Mouse (Mus musculus) kidney, postnatal 25 days (tissue): Measurements from ENCODE around the gene Pbdc1.
"Not testable (repeated sequence)": the region's sequence is repeated elsewhere in the genome, so short reads cannot be mapped to it uniquely, and the experiment has no call there.

Experiments used
- DNase-seq, 2 experiments: peaks; one replicate each; pipeline ENCODE4 v3.0.0; 2021; ENCODE audit warnings: mixed read lengths in 2 of 2

Gene Pbdc1

GRCm38 (mm10) chrX:105079615-105080092, at the start of gene Pbdc1:
Pbdc1 (plus strand) TSS chrX:105079756.
- DNase-seq: peak; percentile 91 to 97

GRCm38 (mm10) chrX:105037666-105038065, 41.9 kb upstream of the Pbdc1 start:
- DNase-seq: no peak

- no peak for DNase-seq
Observed at GRCm38 (mm10) chrX:105064294-105064693, 15.3 kb upstream of the Pbdc1 start.

GRCm38 (mm10) chrX:105064801-105065200, 14.8 kb upstream of the Pbdc1 start:
- DNase-seq: no peak

GRCm38 (mm10) chrX:105069671-105070503, 9.7 kb upstream of the Pbdc1 start:
- DNase-seq: peak; percentile 80 to 93

GRCm38 (mm10) chrX:105079151-105079550, 405 bp upstream of the Pbdc1 start:
- peak in 1 of 2 experiments; percentile 1 for DNase-seq

GRCm38 (mm10) chrX:105080096-105080495, 540 bp downstream of the Pbdc1 start:
- no peak for DNase-seq

GRCm38 (mm10) chrX:105083013-105083412, 3.5 kb downstream of the Pbdc1 start:
- DNase-seq: not testable (repeated sequence)

GRCm38 (mm10) chrX:105104175-105104574, 24.6 kb downstream of the Pbdc1 start:
- DNase-seq: peak in 1 of 2 experiments; percentile 28

- DNase-seq: peak in 1 of 2 experiments; percentile 3
Observed at GRCm38 (mm10) chrX:105114994-105115393, 35.4 kb downstream of the Pbdc1 start.

GRCm38 (mm10) chrX:105120275-105121226, 41.0 kb downstream of the Pbdc1 start, which contains the start of gene Magee1:
Magee1 (plus strand) TSS chrX:105120378.
- DNase-seq: peak; percentile 68 to 72

- DNase-seq: peak; percentile 68 to 71
Observed at GRCm38 (mm10) chrX:105121227-105121865, 41.8 kb downstream of the Pbdc1 start.

- no peak for DNase-seq
Observed at GRCm38 (mm10) chrX:105124903-105125302, 45.3 kb downstream of the Pbdc1 start.

GRCm38 (mm10) chrX:105151872-105152461, 72.4 kb downstream of the Pbdc1 start:
- DNase-seq: no peak

- DNase-seq: not testable (repeated sequence)
Observed at GRCm38 (mm10) chrX:105165007-105165406, 85.5 kb downstream of the Pbdc1 start.
